Mouse (Mus musculus) gastrocnemius, postnatal 4 days (tissue): ENCODE measurements at regions not wholly inside any gene's neighbourhood (a gene's known extent, or its start where the extent isn't known, plus 50 kb on each side); places are given as distances from the start of the nearest gene placed in this dataset.
A peak's percentile ranks its signal among the peaks of the same experiment; 100 is the strongest.
"Not testable (repeated sequence)": the region's sequence is repeated elsewhere in the genome, so short reads cannot be mapped to it uniquely, and the experiment has no call there.

Experiments used
- DNase-seq, 2 experiments: peaks; one replicate each; pipeline ENCODE4 v3.0.0; 2021 to 2022; ENCODE audit warnings: low spot score in 2 of 2, mixed read lengths in 2 of 2

DNA sequence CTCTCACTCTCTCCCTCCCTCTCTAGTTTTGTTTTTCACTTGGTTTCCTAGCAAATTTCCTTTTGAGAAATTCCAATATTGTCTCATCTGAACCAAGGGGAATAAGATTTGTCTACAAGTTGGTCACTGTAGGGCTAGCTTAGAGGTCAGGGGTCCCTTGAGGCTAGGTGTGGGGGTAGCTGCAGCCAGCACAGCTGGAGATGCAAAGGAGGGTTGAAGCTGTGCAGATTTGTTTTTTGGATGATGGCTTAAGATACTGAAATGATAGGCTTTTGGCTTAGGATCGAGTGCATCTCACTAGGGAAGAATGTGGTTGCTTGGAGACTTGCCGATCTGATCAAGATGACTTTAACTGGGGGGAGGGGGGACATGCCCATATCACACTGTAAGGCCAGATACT, 88.3 kb upstream of the Tmem28 start:
- peak in 1 of 2 experiments; percentile 28 for DNase-seq

DNA sequence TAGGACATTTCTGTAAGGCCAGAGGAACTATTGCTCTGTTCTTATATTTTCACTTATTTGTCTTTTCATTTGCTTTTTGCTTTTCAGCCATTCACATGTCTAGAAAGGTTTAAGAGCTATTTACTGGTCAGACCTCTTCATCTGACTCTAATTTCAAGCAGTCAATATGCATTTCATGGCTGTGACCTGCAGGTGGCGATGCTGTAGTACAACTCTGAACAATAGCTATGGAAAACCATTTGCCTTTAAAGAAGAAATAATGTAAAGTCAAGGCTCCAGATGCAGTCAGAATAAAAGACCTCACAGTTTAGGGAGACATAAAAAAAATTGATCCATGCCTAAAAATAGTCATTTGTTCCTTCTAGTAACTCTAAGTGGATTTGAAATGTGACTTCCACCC, 95.7 kb upstream of the Tmem28 start:
- peak in 1 of 2 experiments; percentile 14 for DNase-seq

DNA sequence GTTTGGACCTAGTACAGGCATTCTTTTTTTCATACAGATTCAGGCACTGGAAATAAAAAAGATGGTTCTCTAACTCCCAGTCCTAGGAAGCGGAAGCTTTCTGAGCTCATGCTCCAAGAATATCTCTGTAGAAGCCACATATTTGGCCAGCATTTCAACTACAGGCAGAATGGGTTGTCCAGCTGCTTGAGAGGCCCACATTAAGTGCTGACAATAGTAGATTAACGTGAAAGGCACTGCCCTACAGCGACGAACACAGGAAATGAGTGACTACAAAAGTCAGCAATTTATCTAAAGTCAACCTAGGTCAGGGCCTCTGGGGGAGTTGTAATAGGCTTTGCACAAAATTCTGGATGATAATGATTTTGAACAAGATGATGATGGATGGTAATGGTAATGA, 125.5 kb upstream of the Tmem28 start:
- DNase-seq: no peak

DNA sequence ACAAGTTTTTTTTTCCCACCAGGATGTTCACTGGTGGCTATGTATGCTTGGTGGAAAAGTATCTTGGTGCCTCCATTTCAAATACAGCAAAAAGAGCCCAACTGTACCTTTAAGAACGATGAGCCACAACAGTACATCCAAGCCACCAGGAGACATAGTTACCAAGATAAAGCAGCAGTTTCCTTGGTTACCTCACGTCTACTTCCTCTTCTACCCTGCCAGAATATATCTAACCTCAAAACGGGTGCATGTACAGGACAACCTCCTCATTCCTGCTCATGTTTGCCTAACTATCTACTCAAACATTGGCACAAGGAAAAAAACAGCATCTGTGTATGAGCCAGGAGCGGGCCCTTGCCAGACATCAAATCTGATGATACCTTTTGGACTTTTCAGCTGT, 129.8 kb upstream of the Tmem28 start:
- DNase-seq: no peak

DNA sequence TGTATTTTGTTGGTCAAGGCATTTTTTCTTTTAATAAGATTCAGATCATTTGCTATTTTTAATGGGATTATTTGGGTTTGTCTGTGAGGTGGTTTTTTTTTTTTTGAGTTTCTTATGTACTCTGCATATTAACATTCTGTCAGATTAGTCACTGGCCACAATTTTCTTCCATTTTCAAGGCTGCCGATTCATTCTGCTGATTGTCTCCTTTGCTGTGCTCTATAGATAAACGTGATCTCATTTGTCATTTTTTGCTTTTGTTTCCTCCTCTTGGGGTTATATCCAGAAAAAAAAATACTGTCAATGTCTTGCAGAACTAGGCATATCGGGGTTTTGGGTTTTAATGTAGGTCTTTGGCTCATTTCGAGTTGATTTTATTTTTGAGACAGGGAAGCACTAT, 131.1 kb upstream of the Tmem28 start:
- no peak for DNase-seq

DNA sequence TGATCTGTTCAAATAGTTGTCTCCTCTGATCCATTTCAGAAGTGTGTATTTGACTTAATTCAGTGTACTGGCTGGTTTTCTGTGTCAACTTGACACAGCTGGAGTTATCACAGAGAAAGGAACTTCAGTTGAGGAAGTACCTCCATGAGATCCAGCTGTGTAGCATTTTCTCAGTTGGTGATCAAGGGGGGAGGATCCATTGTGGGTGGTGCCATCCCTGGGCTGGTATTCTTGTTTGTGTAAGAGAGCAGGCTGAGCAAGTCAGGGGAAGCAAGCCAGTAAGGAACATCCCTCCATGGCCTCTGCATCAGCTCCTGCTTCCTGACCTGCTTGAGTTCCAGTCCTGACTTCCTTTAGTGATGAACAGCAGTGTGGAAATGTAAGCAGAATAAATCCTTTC, 138.3 kb upstream of the Tmem28 start:
- not testable (repeated sequence) for DNase-seq

DNA sequence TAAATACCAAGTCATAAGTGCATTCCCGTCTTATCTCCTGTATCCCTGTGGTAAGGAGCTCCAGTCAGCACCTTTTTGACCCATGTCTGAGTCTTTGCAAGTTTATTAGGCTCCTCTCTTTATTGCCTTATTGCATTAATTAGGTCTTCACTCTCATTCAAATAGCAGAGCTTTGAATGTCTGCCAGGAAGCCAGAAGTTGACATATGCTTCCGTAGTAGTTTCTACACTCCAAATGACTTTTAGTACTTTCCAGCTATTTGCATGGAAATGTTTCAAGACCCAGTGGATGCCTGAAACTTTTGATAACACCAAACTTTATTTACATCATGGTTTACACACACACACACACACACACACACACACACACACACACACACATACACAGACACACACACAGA, 153.2 kb upstream of the Tmem28 start:
- no peak for DNase-seq

DNA sequence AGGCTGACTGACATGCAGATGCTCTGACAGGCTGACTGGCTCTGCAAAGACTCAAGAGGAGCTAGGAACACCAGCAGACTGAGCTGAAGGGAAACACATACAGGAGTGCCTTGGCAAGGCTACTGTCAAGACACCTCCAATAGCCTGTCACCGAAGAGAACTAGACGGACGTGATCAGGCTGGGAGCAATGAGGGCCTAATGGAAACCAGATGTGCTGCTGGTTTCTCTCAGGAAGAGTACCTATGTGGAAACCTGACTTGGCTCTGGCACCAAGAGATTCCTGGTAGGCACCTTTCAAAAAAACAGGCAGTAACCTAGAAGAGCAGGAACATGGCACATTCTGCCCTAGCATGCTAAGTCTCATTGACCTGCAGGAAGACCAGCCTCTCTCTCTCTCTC, 158.3 kb upstream of the Tmem28 start:
- DNase-seq: no peak

DNA sequence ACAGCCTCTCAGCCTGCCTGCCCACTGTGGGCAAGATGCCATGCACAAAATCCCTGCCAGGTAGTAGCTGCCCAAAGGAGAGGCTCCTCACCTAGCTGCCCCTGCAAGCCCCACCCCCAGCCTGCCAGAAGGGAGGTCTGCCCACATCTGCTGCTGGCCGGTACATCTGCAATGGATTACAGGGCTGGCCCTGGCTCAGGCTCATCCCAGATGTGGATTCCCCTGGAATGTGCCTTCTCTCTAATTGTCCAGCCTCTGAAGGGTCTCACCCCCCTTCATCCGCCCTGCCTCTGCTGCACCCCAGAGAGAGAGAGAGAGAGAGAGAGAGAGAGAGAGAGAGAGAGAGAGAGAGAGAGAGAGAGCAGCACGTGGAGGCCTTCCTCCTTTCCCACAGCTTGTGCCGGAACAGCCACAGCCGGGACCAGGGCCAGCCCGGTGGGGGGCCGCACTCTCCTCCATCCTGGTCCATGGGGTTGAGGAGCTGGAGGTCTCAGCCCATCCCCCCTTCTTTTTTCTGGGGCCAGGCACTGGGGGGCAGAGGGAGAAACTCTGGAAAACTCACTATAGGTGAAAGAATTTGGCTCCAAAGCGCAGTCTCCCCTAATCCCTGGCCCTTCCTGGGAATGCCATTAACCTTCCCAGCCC, 161.2 kb upstream of the Tmem28 start:
- peak in 1 of 2 experiments; percentile 28 for DNase-seq

DNA sequence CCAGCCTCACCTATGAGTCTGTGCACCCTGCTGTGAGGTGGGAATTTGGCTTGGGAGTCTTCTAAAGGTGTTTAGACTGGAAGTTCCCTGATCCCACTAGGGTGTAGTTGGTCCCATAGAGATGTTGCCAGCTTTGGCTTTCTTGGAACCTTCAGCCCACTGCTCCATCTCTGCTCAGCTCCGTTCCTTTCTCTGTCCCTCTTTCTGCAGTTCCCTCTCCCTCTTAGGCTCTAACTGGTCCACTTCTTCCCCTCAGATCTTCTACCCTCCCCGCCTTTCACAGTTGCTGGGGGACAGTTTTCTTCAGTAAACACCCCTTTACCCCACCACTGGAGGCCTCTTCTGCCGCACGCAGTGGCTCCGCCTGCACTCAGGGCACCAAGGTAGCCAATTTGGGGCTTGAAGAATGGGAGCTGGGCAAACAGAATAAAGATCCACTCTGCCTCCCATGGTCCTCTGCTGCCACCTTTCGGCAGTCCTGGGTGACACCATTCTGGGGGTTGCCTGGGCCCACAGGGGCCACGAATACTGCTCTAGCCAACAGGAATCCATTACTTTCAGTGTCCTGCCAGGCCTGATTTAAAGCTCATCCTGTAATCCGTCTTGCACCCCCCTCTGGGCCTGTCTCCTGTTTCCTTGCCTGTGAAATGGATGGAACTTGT, 162.9 kb upstream of the Tmem28 start:
- peak; percentile 51 to 70 for DNase-seq

DNA sequence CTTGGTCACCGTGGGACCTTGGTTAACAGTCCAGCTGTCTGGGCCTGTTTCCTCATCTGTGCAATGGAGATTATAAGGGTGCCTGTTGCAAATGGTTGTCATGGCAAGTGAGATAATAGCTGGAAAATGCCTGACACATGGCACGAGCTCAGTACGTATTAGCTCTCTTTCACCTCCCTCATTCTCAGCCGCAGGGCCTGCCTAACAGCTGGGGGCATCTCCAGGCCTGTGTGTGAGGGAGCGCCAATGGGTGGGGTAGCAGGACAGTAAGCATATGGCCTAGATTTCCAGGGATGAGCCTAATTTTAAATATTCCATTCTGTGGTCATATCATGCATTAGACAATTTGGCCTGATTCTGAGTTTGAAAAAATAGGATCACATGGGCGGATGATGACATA, 163.8 kb upstream of the Tmem28 start:
- DNase-seq: no peak

DNA sequence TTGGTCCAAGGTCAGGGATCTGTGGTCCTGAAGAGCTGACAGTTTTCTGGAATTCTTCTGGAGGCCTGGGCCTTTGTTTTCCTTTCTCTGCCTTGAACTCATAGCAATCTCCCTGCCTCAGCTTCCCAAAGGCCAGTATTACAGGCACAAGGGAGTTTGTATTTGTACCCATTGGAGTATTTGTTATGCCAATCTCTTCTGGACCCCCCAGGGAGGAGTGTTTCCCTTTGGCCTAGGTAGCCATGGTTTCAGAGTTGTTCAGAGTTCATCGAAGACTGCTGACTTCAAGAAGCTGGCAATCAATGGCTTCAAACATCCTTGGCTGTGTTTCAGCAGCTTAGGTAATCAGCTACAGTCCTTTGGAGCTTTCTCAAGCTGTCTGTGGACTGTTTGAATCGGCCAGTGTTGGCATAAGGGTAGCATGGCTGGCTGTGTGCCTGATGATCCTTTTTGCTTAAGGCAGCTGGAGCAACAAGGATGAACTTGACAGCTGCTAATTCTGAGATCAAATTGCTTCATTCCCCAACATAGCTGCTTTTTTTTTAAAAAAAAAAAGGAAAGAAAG, 161.2 kb upstream of the Pja1 start:
- DNase-seq: peak in 1 of 2 experiments; percentile 13

DNA sequence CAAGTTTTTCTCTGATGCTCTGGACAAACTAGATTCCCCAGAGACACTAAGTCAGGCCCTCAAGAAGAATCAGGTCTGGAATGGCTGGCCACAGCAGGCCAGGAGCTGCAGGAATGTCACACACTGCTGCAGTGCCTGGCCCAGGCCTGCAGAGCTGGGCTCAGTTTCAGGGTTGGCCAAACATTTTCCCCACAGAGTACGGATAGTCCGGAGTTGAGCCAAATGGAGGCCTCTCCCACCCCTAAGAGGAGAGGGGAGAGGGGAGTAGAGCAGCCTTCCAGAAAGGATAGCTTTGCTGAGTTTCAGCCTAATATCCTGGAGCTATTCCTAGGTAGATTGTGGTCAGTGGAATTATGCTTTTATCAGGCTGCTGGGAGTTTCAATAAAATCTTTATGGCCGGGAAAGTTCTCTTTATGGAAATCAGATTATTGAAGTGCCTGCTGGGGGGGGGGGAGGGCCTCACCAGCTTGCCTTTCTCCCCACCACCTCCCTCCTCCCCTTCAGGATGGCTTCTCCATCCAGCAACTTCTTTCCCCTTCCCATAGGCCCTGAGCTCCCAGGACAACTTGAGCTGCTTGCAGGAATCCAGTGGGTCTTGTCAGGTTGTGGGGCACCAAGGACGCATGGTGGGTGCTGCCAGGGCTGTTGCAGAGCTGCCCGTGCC, 153.6 kb upstream of the Pja1 start:
- DNase-seq: peak in 1 of 2 experiments; percentile 39

DNA sequence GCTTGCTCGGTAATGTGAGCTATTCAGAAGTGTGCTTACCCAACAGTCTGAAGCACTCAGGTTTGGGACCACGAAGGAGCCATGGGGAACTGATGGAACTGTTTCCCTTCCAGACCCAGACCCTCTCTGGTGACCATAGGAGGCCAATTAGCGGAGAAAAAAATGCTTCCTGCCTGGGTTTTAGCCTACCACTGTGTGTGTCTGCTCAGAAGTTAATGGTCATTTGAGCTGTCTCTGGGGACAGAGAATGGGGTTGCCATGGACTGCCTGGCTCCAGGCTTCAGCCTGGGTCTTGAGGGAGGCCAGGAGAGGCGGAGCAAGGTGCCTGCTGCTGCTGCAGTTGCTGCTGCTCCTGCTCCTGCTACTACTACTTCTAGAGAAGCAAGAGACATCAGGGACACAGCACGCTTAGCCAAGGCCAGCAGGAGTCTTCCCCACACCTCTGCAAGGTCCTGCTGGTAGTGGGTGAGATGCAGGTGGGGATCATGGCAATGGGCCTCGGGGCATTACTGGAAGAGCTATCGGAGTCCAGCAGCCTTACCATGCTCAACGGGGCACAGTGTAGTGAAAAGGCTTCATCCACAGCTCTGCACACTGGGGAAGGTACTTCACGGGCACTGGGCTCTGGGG, 141.2 kb upstream of the Pja1 start:
- no peak for DNase-seq

DNA sequence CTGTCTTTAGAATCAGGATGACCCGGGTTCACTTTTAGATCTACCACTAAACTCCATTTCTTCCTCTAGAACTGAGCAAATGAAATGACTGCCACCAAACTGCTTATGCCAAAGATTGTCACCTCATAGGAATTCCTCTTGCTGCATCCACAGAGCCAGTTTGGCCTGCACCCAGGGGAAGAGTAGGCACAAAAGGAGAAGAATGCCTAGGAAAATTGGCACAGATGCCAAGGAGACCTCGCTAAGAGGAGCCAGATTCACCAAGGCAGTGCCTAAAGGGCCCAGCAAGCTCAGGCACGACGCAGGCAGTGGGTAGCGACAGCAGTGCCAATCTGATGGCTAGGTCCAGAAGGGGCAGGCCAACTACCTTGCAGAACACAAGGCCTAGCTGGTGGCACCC, 139.0 kb upstream of the Pja1 start:
- DNase-seq: no peak

DNA sequence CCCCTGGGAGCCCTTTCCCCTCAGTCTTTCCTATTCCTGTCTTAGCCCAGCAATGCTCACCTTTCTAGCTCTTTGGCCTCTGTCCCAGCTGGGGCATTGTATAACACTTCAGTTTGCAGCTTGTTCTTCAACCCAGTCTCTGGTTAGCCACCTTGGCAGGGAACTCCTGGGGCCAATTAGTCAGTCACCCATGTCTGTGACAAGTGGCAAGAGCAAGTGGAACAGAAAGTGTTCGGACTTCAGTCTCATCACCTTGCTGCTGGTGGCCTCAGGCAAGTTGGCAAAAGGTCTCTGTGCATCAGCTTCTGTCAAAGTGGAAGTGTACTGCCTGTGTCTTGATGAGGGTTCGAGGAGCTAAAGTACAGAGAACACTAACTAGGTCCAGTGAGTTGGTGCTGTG, 138.5 kb upstream of the Pja1 start:
- DNase-seq: no peak

DNA sequence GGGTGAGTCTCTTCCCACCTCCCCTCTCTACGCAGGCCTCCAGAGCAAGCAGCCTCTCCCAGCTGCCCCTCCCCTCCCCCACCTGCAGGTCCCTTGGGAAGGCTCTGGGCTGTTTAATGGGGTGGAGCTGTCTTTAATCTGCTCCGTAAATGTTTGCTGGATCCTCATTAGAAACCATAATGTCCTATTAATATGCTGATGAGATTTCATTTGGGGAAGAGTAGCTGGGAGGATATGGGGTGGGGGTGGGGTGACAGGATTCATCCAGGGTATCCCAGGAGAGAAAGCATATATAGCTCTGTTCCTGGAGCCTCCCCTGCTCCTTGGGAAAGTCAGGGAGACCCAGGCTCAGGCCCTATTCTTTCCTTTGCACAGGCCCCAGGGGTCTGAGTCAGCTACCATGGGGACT, 137.2 kb upstream of the Pja1 start:
- DNase-seq: no peak

DNA sequence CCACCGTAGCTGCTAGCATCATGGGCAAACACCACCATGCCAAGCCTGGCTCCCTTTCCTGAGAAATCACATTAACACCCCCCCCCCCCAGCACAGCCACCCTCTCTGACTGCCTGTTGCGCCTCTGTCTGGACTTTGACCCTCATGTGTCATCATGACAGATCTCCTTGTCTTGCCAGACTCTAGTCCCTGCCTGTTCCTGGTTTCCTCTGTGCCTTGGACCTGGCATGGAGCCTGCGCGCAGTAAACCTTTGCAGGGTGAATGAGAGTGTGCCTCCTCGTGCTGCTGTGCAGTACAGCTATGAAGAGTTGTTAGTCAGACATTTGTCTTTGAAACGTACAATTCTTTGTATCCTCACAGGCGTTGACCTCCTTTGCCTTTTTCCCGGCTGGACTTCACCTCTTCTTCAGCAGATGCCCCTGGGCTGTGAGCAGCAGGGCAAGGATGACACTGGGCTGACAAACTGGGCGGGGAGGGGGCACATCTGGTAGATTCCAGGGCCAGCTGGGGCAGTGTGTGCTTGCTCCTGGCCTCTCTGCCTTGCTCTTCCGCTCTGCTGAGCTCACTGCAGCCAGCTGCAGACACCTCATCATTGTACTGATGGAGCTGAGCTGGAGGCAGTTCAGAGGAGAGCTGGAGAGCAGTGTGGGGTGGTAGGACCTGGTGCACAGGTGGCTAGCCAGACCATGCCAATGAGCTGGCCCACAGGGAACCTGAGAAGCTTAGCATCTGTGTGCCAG, 134.2 kb upstream of the Pja1 start:
- DNase-seq: no peak

DNA sequence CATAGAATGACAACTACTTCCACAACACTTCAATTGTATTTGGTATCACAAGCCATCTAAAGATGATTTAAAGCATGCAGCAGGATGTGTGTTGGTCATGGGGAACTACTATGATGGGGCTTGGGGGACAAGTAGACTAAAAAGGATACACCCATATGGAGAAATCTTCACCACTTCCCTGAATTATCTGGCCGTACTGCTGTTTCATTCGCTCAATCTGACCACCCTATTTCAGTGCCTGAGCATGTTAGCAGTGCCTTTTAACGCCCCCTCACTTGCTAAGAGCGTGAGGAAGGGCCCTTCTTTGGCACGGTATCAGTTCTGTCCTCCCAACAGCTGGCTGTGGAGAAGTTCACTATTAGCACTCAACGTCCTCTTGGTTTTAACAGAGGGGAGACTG, 132.6 kb upstream of the Pja1 start:
- no peak for DNase-seq

DNA sequence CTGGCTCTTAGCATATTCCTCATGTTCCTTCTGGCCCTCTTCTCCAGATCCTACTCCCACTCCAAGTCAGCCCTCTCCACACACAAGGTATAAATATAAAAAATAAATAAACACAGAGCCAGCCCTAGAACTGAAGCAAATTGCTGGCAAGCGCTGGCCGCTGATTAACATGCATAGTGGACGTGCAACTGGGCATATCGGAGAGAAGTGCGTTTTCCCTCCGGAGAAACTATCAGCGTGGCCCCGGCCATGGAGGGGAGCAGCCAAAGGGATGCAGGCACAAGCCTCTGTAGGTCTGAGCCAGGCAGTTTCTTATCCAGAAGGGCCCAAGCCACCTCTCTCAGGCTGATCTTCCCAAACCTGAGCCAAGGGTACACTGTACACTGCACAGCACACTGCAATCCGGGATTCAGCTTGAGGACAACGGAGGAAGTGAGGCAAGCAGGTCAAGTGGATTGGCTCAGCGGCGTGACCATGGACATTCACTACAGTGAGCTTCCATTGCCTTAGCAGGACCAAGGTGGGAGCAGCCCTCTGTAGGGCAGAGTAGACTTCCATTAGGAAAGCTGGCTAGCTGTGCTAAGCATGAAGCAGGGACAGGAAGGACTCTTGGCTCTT, 131.3 kb upstream of the Pja1 start:
- no peak for DNase-seq

DNA sequence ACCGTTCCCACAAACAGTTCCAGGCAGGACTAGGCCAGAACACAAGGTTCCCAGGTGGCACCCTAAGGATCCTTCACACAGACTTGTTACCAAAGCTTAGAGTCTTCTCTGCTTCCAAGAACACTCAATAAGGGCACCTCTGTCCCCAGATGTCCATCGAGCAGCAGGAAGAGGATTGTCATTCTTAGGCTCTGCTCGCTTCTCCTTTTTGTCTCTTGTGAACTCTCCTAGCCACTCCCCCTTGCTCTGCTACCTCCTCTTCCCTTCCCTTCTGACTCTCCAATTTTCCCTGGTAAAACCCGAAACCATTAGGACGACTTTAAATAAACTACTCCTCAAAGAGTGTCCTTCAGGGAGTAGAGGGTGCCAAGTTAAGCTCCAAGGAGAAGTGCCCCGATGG, 124.4 kb upstream of the Pja1 start:
- no peak for DNase-seq
